Mouse (Mus musculus): Measurements from ENCODE around the gene Dhodh.

GRCm38 (mm10) chr8:109641236-109641635, 32.8 kb upstream of the Dhodh start:
- TF ChIP-seq CTCF (IDR thresholded peaks at IDR 0.05) (no peak), POLR2A (IDR thresholded peaks at IDR 0.05; ENCODE audit: insufficient read depth, low read depth, low read length) (no peak), EP300 (IDR thresholded peaks at IDR 0.05; ENCODE audit: insufficient read depth, low read depth, low read length) (no peak)
